Mouse (Mus musculus) hindbrain, embryonic 15.5 days (tissue): Measurements from ENCODE around the gene Cacng2. TPM values are rescaled to one million over a fixed set of nuclear protein-coding genes. Genes with fewer than 3 reads are reported as not detected.

Experiments
- ATAC-seq: fragments of 200-750 bp; cut with Nextera tagmentation; 2 replicates; pipeline ENCODE4 v1.8.0; 2017; ENCODE audit warnings: low read depth, moderate number of reproducible peaks, moderate TSS enrichment; ENCODE audit not compliant: low FRiP score
- H3K27ac ChIP-seq: fragments of 300-500 bp; sonication (generic); replicated peaks from 2 replicates; pipeline ENCODE4 v1.5.1; 2015; ENCODE audit warnings: mild to moderate bottlenecking, inconsistent platforms
- H3K27me3 ChIP-seq: fragments of 300-500 bp; sonication (generic); 2 replicates; pipeline ENCODE4 v1.6.1; 2015; ENCODE audit warnings: control low read depth, inconsistent platforms
- H3K36me3 ChIP-seq: fragments of 300-500 bp; sonication (generic); 2 replicates; pipeline ENCODE4 v1.6.1; 2015; ENCODE audit warnings: control low read depth, inconsistent platforms
- H3K4me1 ChIP-seq: fragments of 300-500 bp; sonication (generic); replicated peaks from 2 replicates; pipeline ENCODE4 v1.6.1; 2015; ENCODE audit warnings: control low read depth, inconsistent platforms
- H3K4me2 ChIP-seq: fragments of 300-500 bp; sonication (generic); 2 replicates; pipeline ENCODE4 v1.6.1; 2015; ENCODE audit warnings: moderate library complexity, mild to moderate bottlenecking, inconsistent platforms
- H3K4me3 ChIP-seq: fragments of 300-500 bp; sonication (generic); 2 replicates; pipeline ENCODE4 v1.5.1; 2015; ENCODE audit warnings: mild to moderate bottlenecking, inconsistent platforms
- H3K9ac ChIP-seq: fragments of 300-500 bp; sonication (generic); 2 replicates; pipeline ENCODE4 v1.6.1; 2015; ENCODE audit warnings: inconsistent platforms
- H3K9me3 ChIP-seq: fragments of 300-500 bp; sonication (generic); 2 replicates; pipeline ENCODE4 v1.6.1; 2016; ENCODE audit warnings: control low read depth, inconsistent platforms
- WGBS: fragments of 180-500 bp; shearing (Covaris S2); methylation state at CpG from one replicate; pipeline ENCODE4 v1.1.7; 2015; 5-methylcytosine and 5-hydroxymethylcytosine counted together
- polyA plus RNA-seq: library from polyadenylated mRNA; unstranded; fragments of >200 nt; fragmentation: Nextera tagmentation; extraction: Ambion mirVana; gene quantifications from 2 replicates; pipeline ENCODE4 v1.2.1, GENCODE M21; 2015

Cacng2 gene
- polyA plus RNA-seq, 1 experiment from 2014 or later, result 17.4 TPM

GRCm38 (mm10) chr15:77962447-77962846 is 157.4 kb downstream of the Cacng2 start:
- Histone ChIP-seq H3K9me3 (no peaks in the 10 kb centered on the region), H3K4me1 (no peaks in the 10 kb centered on the region; the same call in 1 of the 2 replicates), H3K36me3 (peaks cover 87% of the 10 kb centered on the region), H3K9ac (no peak overlapping the region), H3K27me3 (no peaks in the 10 kb centered on the region), H3K4me3 (no peak overlapping the region), H3K4me2 (no peak overlapping the region), H3K27ac (no peak overlapping the region)
- no peak for ATAC-seq
- WGBS, result 96% methylated on average over 5 of the region's 5 CpGs

- Histone ChIP-seq H3K9ac (no peak overlapping the region), H3K36me3 (peaks cover 69% of the 10 kb centered on the region), H3K4me2 (no peak overlapping the region), H3K27ac (no peak overlapping the region), H3K4me3 (no peak overlapping the region), H3K4me1 (peaks cover 15% of the 10 kb centered on the region), H3K9me3 (no peaks in the 10 kb centered on the region), H3K27me3 (no peaks in the 10 kb centered on the region)
- 90% methylated on average over 6 of the region's 6 CpGs for WGBS
- ATAC-seq, result no peak
These were observed 159.1 kb downstream of the Cacng2 start for GRCm38 (mm10) chr15:77960693-77961092.

GRCm38 (mm10) chr15:77958071-77958470 is 161.8 kb downstream of the Cacng2 start:
- Histone ChIP-seq H3K27ac (no peak overlapping the region), H3K9ac (no peak overlapping the region), H3K4me1 (peaks cover 35% of the 10 kb centered on the region), H3K4me2 (no peak overlapping the region), H3K9me3 (no peaks in the 10 kb centered on the region), H3K27me3 (no peaks in the 10 kb centered on the region), H3K4me3 (no peak overlapping the region), H3K36me3 (peaks cover 43% of the 10 kb centered on the region)
- ATAC-seq, result no peak
- 70% methylated on average over 3 of the region's 3 CpGs for WGBS

GRCm38 (mm10) chr15:77957625-77958024 is 162.2 kb downstream of the Cacng2 start:
- Histone ChIP-seq H3K4me2 (no peak overlapping the region), H3K4me1 (peaks cover 35% of the 10 kb centered on the region), H3K4me3 (no peak overlapping the region), H3K27ac (no peak overlapping the region), H3K9ac (no peak overlapping the region), H3K9me3 (no peaks in the 10 kb centered on the region), H3K36me3 (peaks cover 41% of the 10 kb centered on the region), H3K27me3 (no peaks in the 10 kb centered on the region)
- WGBS, result 49% methylated on average over 5 of the region's 5 CpGs
- ATAC-seq, result no peak

- no peaks in the 10 kb centered on the region for H3K9me3 ChIP-seq
- peak within 1 kb of the TSS; percentile 79 for H3K27ac ChIP-seq
- no peaks in the 10 kb centered on the region for H3K27me3 ChIP-seq
- H3K4me1 ChIP-seq, result peaks cover 35% of the 10 kb centered on the region
- peak within 1 kb of the TSS; percentile 60 for H3K4me3 ChIP-seq
- peak; percentile 91 for ATAC-seq
- H3K36me3 ChIP-seq, result peaks cover 37% of the 10 kb centered on the region
- H3K4me2 ChIP-seq, result peak within 1 kb of the TSS; percentile 96
- H3K9ac ChIP-seq, result peak within 1 kb of the TSS; percentile 63
- WGBS, result under 1% methylated on average over 39 of the region's 39 CpGs
These were observed 163.4 kb downstream of the Cacng2 start, which contains the start of gene Foxred2 for GRCm38 (mm10) chr15:77956404-77956901. Gene Foxred2, minus strand, starts transcription at chr15:77956722.

GRCm38 (mm10) chr15:77955440-77956403 is 164.1 kb downstream of the Cacng2 start:
- H3K4me3 ChIP-seq, result peak overlapping the region; percentile 60
- WGBS, result 9% methylated on average over 52 of the region's 52 CpGs
- peak overlapping the region; percentile 63 for H3K9ac ChIP-seq
- peak; percentile 55 for ATAC-seq
- H3K9me3 ChIP-seq, result no peaks in the 10 kb centered on the region
- peaks cover 35% of the 10 kb centered on the region for H3K4me1 ChIP-seq
- no peaks in the 10 kb centered on the region for H3K27me3 ChIP-seq
- H3K36me3 ChIP-seq, result peaks cover 33% of the 10 kb centered on the region
- H3K4me2 ChIP-seq, result peak overlapping the region; percentile 96
- H3K27ac ChIP-seq, result peak overlapping the region; percentile 79

GRCm38 (mm10) chr15:77954362-77954761 is 165.5 kb downstream of the Cacng2 start:
- H3K4me1 ChIP-seq, result peaks cover 35% of the 10 kb centered on the region
- H3K36me3 ChIP-seq, result peaks cover 20% of the 10 kb centered on the region
- ATAC-seq, result no peak
- peak overlapping the region; percentile 35 for H3K4me2 ChIP-seq
- no peak overlapping the region for H3K4me3 ChIP-seq
- 89% methylated on average over 2 of the region's 2 CpGs for WGBS
- no peaks in the 10 kb centered on the region for H3K9me3 ChIP-seq
- 0 out of 2 replicates have a peak overlapping the region, but pooled peaks have one; percentile 22 for H3K9ac ChIP-seq
- H3K27ac ChIP-seq, result no peak overlapping the region
- H3K27me3 ChIP-seq, result no peaks in the 10 kb centered on the region

- H3K36me3 ChIP-seq, result peaks cover 19% of the 10 kb centered on the region
- H3K4me3 ChIP-seq, result no peak overlapping the region
- H3K9ac ChIP-seq, result no peak overlapping the region
- H3K27ac ChIP-seq, result no peak overlapping the region
- 88% methylated on average over 3 of the region's 3 CpGs for WGBS
- H3K27me3 ChIP-seq, result no peaks in the 10 kb centered on the region
- H3K9me3 ChIP-seq, result no peaks in the 10 kb centered on the region
- H3K4me1 ChIP-seq, result peaks cover 35% of the 10 kb centered on the region
- H3K4me2 ChIP-seq, result no peak overlapping the region
- no peak for ATAC-seq
These were observed 166.9 kb downstream of the Cacng2 start for GRCm38 (mm10) chr15:77952921-77953320.

- no peak overlapping the region for H3K4me2 ChIP-seq
- no peak overlapping the region for H3K4me3 ChIP-seq
- H3K9ac ChIP-seq, result no peak overlapping the region
- H3K36me3 ChIP-seq, result peaks cover 44% of the 10 kb centered on the region
- no peaks in the 10 kb centered on the region for H3K27me3 ChIP-seq
- H3K4me1 ChIP-seq, result peaks cover 6% of the 10 kb centered on the region
- WGBS, result 89% methylated on average over 7 of the region's 7 CpGs
- no peak overlapping the region for H3K27ac ChIP-seq
- H3K9me3 ChIP-seq, result no peaks in the 10 kb centered on the region
- no peak for ATAC-seq
These were observed 170.8 kb downstream of the Cacng2 start for GRCm38 (mm10) chr15:77949061-77949460.

- Histone ChIP-seq H3K36me3 (peaks cover 50% of the 10 kb centered on the region), H3K27me3 (no peaks in the 10 kb centered on the region), H3K4me1 (no peaks in the 10 kb centered on the region), H3K4me2 (no peak overlapping the region), H3K27ac (no peak overlapping the region), H3K9me3 (no peaks in the 10 kb centered on the region), H3K4me3 (no peak overlapping the region), H3K9ac (no peak overlapping the region)
- no peak for ATAC-seq
- WGBS, result 92% methylated on average over 4 of the region's 4 CpGs
These were observed 174.1 kb downstream of the Cacng2 start for GRCm38 (mm10) chr15:77945711-77946110.
